Mouse (Mus musculus) heart, embryonic 14.5 days (tissue): Measurements from ENCODE around the gene Ntrk2. TPM values are rescaled to one million over a fixed set of nuclear protein-coding genes. Genes with fewer than 3 reads are reported as not detected.

Source experiments
- ATAC-seq: fragments of 200-750 bp; cut with Nextera tagmentation; 2 replicates; pipeline ENCODE4 v1.8.0; 2017; ENCODE audit warnings: low read depth, moderate TSS enrichment; ENCODE audit not compliant: insufficient number of reproducible peaks, insufficient read depth, low FRiP score
- H3K27ac ChIP-seq, 2 experiments: fragments of 200-500 bp in 1 of 2; fragments of 300-500 bp in 1 of 2; sonication (generic) in 1 of 2; replicated peaks in 1 of 2; 2 replicates each; pipeline ENCODE4 v1.5.1; 2012 to 2014; ENCODE audit warnings: low read depth in 2 of 2, low read length in 2 of 2, control low read depth in 1 of 2, mild to moderate bottlenecking in 1 of 2, mixed read lengths in 1 of 2; ENCODE audit not compliant: control insufficient read depth in 1 of 2, insufficient read depth in 1 of 2
- H3K27me3 ChIP-seq: fragments of 300-500 bp; sonication (generic); 2 replicates; pipeline ENCODE4 v1.6.1; 2014; ENCODE audit warnings: mild to moderate bottlenecking, low read length, control low read depth; ENCODE audit not compliant: control insufficient read depth, insufficient read depth
- H3K36me3 ChIP-seq: fragments of 300-500 bp; sonication (generic); 2 replicates; pipeline ENCODE4 v1.6.1; 2014; ENCODE audit warnings: mild to moderate bottlenecking, control low read depth, low read length, mixed read lengths; ENCODE audit not compliant: control insufficient read depth, insufficient read depth
- H3K4me1 ChIP-seq, 2 experiments: fragments of 200-500 bp in 1 of 2; fragments of 300-500 bp in 1 of 2; sonication (generic) in 1 of 2; 2 replicates each; pipeline ENCODE4 v1.6.1; 2012 to 2014; ENCODE audit warnings: low read length in 2 of 2, control low read depth in 1 of 2, mixed read lengths in 1 of 2; ENCODE audit not compliant: control insufficient read depth in 2 of 2, insufficient read depth in 2 of 2
- H3K4me2 ChIP-seq: fragments of 300-500 bp; sonication (generic); 2 replicates; pipeline ENCODE4 v1.6.1; 2014; ENCODE audit warnings: mild to moderate bottlenecking, low read length
- H3K4me3 ChIP-seq, 2 experiments: fragments of 200-500 bp in 1 of 2; fragments of 300-500 bp in 1 of 2; sonication (generic) in 1 of 2; 2 replicates each; pipeline ENCODE4 v1.5.1; 2012 to 2014; ENCODE audit warnings: low read length in 2 of 2, mild to moderate bottlenecking in 2 of 2, control low read depth in 1 of 2, low read depth in 1 of 2, moderate library complexity in 1 of 2; ENCODE audit not compliant: control insufficient read depth in 1 of 2, insufficient read depth in 1 of 2
- H3K9ac ChIP-seq: fragments of 300-500 bp; sonication (generic); 2 replicates; pipeline ENCODE4 v1.6.1; 2014; ENCODE audit warnings: mild to moderate bottlenecking, low read length
- H3K9me3 ChIP-seq: fragments of 300-500 bp; sonication (generic); 2 replicates; pipeline ENCODE4 v1.6.1; 2016; ENCODE audit warnings: low read length, control low read depth; ENCODE audit not compliant: control insufficient read depth
- WGBS: fragments of 180-500 bp; shearing (Covaris S2); extraction: QIAGEN DNeasy Blood & Tissue Kit; methylation state at CpG from one replicate; pipeline ENCODE4 v1.1.7; 2014; 5-methylcytosine and 5-hydroxymethylcytosine counted together
- polyA plus RNA-seq: library from polyadenylated mRNA; unstranded; fragments of >200 nt; fragmentation: Nextera tagmentation; extraction: Ambion mirVana; gene quantifications from 2 replicates; pipeline ENCODE4 v1.2.1, GENCODE M21; 2014

Ntrk2 gene
- polyA plus RNA-seq, 1 experiment from 2014 or later = 4.2 TPM

GRCm38 (mm10) chr13:58927186-58927585 lies 120.8 kb downstream of the Ntrk2 start:
- no peak overlapping the region for H3K27ac ChIP-seq
- no peaks in the 10 kb centered on the region for H3K9me3 ChIP-seq
- no peak overlapping the region for H3K4me3 ChIP-seq
- no peak for ATAC-seq
- no peaks in the 10 kb centered on the region for H3K4me1 ChIP-seq
- H3K36me3 ChIP-seq = no peaks in the 10 kb centered on the region
- WGBS = 92% methylated on average over 3 of the region's 3 CpGs
- H3K9ac ChIP-seq = no peak overlapping the region
- no peak overlapping the region for H3K4me2 ChIP-seq
- H3K27me3 ChIP-seq = no peaks in the 10 kb centered on the region

- H3K9me3 ChIP-seq = no peaks in the 10 kb centered on the region
- H3K4me1 ChIP-seq = no peaks in the 10 kb centered on the region
- H3K36me3 ChIP-seq = no peaks in the 10 kb centered on the region
- ATAC-seq = no peak
- 72% methylated on average over 16 of the region's 16 CpGs for WGBS
- no peak overlapping the region for H3K9ac ChIP-seq
- no peak overlapping the region for H3K27ac ChIP-seq
- no peaks in the 10 kb centered on the region for H3K27me3 ChIP-seq
- no peak overlapping the region for H3K4me2 ChIP-seq
- H3K4me3 ChIP-seq = no peak overlapping the region
Measured at GRCm38 (mm10) chr13:58927656-58928226, 121.4 kb downstream of the Ntrk2 start.

DNA sequence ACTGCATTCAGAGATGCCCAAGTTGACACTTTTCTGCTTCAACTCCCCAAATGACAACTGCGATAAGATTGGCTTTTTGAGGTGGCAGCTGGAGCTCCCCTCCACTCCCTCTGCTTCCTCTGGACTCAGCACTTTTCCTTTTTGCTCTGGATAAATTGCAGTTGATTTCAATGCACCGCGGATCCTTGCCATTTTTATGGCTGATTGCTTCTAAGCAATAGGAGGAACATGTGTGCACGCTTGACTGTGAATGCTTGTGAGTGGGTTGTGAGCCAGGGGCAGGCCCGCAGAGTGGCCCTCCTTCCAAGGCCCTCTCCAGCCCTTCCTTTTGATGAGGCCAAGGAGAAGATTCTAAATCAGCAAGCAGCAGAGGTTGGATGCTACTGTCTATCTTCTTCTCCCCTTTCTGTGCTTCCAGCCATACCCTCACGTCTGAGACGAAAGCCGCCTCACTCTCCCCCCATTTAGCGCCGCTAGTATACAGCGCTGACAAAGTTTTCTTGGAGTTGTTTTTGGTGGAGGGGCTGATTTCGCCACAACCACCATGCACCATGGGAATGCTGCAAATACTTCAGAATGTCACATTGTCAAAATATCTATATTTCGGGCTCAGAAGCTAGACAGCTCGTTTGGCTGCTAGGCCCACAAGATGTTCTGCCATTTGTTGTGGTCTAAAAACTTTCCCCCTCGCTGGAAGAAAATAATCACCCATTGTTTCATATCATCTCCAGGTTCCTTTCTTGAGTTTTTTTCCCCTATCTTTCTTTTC lies 122.5 kb downstream of the Ntrk2 start:
- no peaks in the 10 kb centered on the region for H3K9me3 ChIP-seq
- no peaks in the 10 kb centered on the region for H3K27me3 ChIP-seq
- no peaks in the 10 kb centered on the region for H3K4me1 ChIP-seq
- no peak for ATAC-seq
- no peak overlapping the region for H3K4me2 ChIP-seq
- no peak overlapping the region for H3K9ac ChIP-seq
- H3K36me3 ChIP-seq = no peaks in the 10 kb centered on the region
- H3K27ac ChIP-seq = no peak overlapping the region
- WGBS = 79% methylated on average over 15 of the region's 15 CpGs
- no peak overlapping the region for H3K4me3 ChIP-seq

GRCm38 (mm10) chr13:58930161-58930560 lies 123.8 kb downstream of the Ntrk2 start:
- H3K4me3 ChIP-seq = no peak overlapping the region
- no peak overlapping the region for H3K9ac ChIP-seq
- no peaks in the 10 kb centered on the region for H3K36me3 ChIP-seq
- no peak overlapping the region for H3K27ac ChIP-seq
- 73% methylated on average over 1 of the region's 1 CpGs for WGBS
- H3K9me3 ChIP-seq = no peaks in the 10 kb centered on the region
- H3K27me3 ChIP-seq = peaks cover 3% of the 10 kb centered on the region; the same call in 1 of the 2 replicates
- H3K4me1 ChIP-seq = no peaks in the 10 kb centered on the region
- H3K4me2 ChIP-seq = no peak overlapping the region
- no peak for ATAC-seq

- Histone ChIP-seq H3K4me3 (no peak overlapping the region), H3K4me2 (no peak overlapping the region), H3K27me3 (peaks cover 3% of the 10 kb centered on the region; the same call in 1 of the 2 replicates), H3K9me3 (no peaks in the 10 kb centered on the region), H3K9ac (no peak overlapping the region), H3K36me3 (no peaks in the 10 kb centered on the region), H3K4me1 (peaks cover 6% of the 10 kb centered on the region in 2 experiments; a peak in 2 of 4 replicates), H3K27ac (no peak overlapping the region)
- ATAC-seq = no peak
- WGBS = 56% methylated on average over 4 of the region's 4 CpGs
Measured at GRCm38 (mm10) chr13:58933126-58933525, 126.8 kb downstream of the Ntrk2 start.

DNA sequence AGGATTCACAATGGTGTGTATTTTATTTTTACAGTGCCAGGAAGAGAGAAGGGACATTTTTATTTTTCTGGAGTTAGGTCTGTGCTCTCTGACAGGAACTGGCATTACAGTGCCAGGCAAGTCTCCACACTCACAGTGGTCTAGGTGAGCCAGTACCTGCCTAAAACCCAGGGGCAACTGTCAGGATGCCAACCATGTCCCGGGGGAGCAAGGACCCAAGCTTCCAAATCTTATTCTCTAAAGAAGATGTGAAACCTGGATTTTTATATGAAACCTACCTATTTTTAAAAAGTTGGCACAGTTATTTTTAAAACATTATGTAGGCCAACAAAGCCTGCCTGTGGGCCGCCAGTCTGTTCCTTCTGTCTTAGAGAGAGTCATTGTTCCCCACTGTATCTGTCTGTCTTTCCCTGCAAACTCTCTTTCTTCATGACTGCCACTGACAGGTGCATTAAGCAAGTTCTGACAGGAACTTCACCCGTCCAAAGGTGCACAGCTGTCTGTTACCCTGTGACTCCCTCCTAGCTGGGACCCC lies 128.3 kb downstream of the Ntrk2 start:
- WGBS = 80% methylated on average over 3 of the region's 3 CpGs
- H3K27me3 ChIP-seq = peaks cover 3% of the 10 kb centered on the region; the same call in 1 of the 2 replicates
- peaks cover 6% of the 10 kb centered on the region in 2 experiments; a peak in 2 of 4 replicates for H3K4me1 ChIP-seq
- no peak overlapping the region for H3K4me2 ChIP-seq
- H3K9ac ChIP-seq = no peak overlapping the region
- H3K9me3 ChIP-seq = no peaks in the 10 kb centered on the region
- no peak overlapping the region for H3K4me3 ChIP-seq
- no peak overlapping the region for H3K27ac ChIP-seq
- ATAC-seq = no peak
- H3K36me3 ChIP-seq = no peaks in the 10 kb centered on the region

GRCm38 (mm10) chr13:58935956-58936495 lies 129.7 kb downstream of the Ntrk2 start:
- Histone ChIP-seq H3K9me3 (no peaks in the 10 kb centered on the region), H3K9ac (no peak overlapping the region), H3K36me3 (no peaks in the 10 kb centered on the region), H3K4me3 (no peak overlapping the region), H3K4me1 (peaks cover 6% of the 10 kb centered on the region in 2 experiments; a peak in 2 of 4 replicates), H3K4me2 (no peak overlapping the region), H3K27me3 (peaks cover 3% of the 10 kb centered on the region; the same call in 1 of the 2 replicates), H3K27ac (no peak overlapping the region)
- ATAC-seq = no peak
- 10% methylated on average over 8 of the region's 8 CpGs for WGBS
